Mouse (Mus musculus): ENCODE measurements around the gene Serpina9.

Gene Serpina9

GRCm38 (mm10) chr12:104013620-104014019 is at the start of gene Serpina9:
Gene Serpina9, minus strand, starts transcription at chr12:104013755.
- no peak for DNase-seq

DNA sequence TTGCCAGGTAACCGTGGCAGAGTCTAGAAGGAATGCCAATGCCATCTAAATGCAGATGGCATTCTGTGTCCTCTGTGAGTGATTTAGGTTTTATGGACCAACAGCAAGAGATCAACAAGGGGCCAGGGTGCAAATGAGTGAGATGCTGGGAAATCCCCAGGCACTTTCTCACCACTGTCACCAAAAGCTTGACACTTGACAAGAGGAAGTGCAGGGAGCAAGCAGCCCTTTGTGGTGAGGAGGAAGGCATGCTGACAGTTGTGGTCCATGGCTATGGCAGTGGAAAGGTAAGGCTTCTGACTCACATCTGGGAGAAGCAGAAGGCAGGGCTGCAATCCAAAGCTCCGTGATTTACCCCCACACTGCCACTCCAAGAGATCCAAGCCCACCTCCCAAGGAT is 48.3 kb upstream of the Serpina9 start:
- no peak for DNase-seq

GRCm38 (mm10) chr12:104060126-104060525 is 46.6 kb upstream of the Serpina9 start:
- no peak for DNase-seq

DNA sequence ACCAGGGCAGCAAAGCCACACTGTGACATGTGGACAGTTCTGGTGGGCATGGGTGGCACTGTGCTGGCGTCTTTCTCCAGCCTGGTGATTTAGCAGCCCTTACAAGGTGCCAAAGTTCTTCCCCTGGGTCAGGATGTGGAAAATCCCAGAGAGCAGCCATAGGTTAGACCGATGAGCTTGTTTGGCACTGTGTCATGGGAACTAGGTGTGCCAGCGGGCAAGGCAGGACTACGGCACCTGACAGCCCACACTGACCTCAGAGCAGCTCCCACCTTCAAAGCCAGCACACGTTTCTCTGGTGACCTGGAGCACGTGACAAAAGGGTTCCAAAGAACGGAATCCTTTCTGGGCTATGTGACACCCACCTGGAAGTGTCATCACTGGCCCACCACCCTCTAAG is 44.0 kb upstream of the Serpina9 start:
- no peak for DNase-seq

DNA sequence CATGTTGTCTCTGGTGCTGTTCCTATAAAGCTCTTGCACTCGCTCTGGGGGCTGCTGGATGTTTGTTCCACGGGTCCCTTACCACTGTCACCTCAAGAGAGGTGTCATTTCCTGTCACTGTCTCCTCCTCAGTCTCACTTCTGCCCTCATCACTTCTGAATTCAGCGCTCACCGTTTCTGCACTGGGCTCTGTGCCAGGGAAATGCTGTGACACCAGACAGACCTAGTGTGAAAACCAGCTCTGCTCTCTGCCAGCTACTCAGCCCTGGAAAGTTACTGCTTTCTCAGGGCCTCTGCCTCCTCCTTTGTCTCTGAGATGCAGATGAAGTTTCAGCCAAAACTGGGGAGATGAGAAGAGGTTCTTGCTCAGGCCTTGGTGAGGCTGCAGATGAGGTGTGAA is 43.5 kb upstream of the Serpina9 start:
- DNase-seq = peak; percentile 55

DNA sequence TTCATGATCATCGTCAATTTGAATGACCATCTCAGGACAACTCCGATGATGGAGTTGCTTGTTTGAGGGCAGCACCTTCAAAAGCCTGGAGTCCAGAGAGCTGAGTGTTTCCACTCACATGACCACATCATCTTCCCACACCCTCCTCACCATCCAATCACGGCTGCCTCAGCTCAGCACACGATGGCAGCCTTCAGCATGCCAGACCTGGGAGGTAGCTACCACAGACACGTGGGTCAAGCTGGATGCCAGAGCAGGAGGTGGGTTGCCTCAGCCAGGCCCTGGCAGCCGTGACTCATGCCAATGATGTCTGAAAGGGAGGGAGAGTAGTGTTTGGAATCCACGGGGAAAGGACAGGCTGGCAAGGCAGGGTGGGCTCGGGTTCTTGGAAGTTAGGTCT is 42.2 kb upstream of the Serpina9 start:
- DNase-seq = no peak

DNA sequence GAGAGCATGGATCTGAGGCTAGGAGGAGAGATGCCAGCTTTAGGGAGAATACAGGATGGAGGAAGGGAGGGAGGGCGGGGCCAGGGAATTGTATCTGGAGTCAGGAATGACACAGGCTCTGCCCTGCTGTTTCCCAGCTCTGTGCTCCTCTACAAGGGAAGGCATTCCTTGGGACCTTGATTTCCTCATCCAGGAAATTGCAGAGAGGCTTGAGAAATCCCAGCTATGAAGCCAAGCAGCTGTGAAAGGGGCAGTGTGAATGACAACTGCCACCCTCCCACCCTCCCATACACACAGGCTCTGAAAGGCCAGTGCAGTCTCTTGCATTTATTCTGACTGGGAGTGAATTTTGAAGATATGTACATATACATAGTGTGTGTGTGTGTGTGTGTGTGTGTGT is 40.4 kb upstream of the Serpina9 start:
- peak; percentile 66 for DNase-seq

DNA sequence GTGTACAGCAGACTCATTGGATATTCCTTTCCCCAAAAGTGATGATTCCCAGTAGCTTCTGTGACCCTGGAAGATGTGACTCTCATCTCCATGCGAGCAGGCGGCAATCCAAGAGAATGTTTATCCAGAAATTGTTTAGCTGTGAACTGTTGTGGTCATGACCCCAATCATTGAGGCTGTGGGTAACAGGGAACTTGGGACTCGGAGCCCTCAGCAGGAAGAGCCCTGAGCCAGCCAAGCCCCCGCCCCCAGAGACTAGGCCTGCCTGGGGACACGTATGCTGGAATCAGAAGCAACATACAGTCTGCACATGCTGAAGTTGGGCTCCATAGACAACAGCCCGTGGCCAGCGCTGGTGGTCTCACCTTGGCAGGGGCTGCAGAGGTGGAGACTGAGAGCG is 32.2 kb upstream of the Serpina9 start:
- DNase-seq = peak; percentile 68

- DNase-seq = no peak
Observed at GRCm38 (mm10) chr12:104044343-104044742, 30.8 kb upstream of the Serpina9 start, which contains the start of gene Serpina12. Gene Serpina12, minus strand, starts transcription at chr12:104044443.

GRCm38 (mm10) chr12:104042753-104043152 is 29.2 kb upstream of the Serpina9 start:
- DNase-seq = no peak

GRCm38 (mm10) chr12:104041401-104041800 is 27.8 kb upstream of the Serpina9 start:
- DNase-seq = peak; percentile 90

GRCm38 (mm10) chr12:104038181-104038580 is 24.6 kb upstream of the Serpina9 start:
- no peak for DNase-seq

- no peak for DNase-seq
Observed at GRCm38 (mm10) chr12:104033752-104034151, 20.2 kb upstream of the Serpina9 start.

DNA sequence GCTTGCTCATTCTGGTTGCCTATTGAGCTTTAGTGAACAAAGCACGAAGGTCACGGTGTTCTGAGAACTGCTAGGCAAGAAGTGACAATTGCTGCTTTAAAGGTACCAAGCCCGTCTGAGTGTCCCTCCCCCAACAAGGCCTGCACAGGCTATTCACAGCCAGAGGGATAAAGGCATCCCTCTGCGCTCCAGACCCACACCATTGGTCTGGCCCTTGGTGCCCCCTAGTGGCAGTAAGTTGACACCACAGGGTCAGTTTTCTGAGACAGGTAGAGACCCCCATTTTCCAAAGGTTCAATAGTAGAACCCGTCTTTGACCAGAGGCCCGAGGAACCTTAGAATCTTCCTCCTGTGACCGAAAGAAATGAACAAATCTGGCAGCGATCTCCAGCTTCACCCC is 16.4 kb upstream of the Serpina9 start:
- peak; percentile 32 for DNase-seq

- DNase-seq = no peak
Observed at GRCm38 (mm10) chr12:104015280-104015679, 1.7 kb upstream of the Serpina9 start.

DNA sequence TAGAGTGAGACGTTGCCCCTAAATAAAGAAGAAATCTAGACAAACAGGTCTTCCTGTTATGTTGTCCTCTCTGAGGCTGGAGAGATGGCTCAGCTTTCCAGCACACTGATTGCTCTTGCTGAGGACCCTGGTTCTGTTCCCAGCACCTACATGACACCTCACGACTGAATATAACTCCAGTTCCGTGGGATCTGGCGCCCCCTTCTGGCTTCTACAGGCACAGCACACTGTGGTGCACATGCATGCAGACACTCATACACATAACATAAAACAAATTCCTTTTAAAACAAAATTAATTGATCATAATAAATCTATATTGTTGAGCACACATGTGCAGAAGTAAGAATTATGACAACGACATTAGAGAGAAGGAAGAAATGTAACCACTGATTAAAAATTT is 8.9 kb downstream of the Serpina9 start:
- no peak for DNase-seq

GRCm38 (mm10) chr12:104003238-104003612 is 10.3 kb downstream of the Serpina9 start:
- DNase-seq = peak; percentile 24

DNA sequence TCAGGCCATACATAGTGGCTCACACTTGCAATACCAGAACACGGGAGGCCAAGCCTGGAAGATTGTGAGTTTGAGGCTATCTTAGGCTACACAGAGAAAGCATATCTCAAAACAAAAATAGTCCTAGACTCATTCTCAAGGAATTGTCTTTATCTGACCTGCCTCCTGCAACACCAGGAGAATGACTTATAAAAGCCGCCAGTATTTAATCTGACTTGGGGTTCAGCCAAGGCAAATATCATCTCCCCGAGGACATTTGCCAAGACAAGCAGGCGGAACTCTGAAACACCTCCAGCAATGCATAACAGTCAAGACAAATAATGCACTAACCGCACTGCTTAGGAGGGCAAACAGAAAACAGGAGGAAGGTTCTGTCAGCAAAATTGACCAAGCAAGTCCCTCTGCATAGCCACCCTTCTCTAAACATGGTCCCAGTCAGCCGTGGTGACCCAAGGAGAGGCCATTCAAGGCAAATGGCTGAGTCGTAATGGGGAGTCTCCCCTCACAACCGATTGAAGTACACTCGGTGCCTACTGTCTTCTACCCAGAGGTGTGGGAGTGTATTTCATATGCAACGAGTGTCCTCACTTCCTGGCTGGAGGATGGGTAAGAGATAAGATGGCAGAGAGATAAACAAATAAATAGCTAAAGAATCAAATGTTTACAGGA is 10.9 kb downstream of the Serpina9 start:
- DNase-seq = peak; percentile 75

- no peak for DNase-seq
Observed at GRCm38 (mm10) chr12:104000594-104000993, 13.0 kb downstream of the Serpina9 start.

GRCm38 (mm10) chr12:103999611-104000010 is 13.9 kb downstream of the Serpina9 start:
- DNase-seq = no peak

- DNase-seq = peak; percentile 20
Observed at GRCm38 (mm10) chr12:103996513-103996912, 17.0 kb downstream of the Serpina9 start.

DNA sequence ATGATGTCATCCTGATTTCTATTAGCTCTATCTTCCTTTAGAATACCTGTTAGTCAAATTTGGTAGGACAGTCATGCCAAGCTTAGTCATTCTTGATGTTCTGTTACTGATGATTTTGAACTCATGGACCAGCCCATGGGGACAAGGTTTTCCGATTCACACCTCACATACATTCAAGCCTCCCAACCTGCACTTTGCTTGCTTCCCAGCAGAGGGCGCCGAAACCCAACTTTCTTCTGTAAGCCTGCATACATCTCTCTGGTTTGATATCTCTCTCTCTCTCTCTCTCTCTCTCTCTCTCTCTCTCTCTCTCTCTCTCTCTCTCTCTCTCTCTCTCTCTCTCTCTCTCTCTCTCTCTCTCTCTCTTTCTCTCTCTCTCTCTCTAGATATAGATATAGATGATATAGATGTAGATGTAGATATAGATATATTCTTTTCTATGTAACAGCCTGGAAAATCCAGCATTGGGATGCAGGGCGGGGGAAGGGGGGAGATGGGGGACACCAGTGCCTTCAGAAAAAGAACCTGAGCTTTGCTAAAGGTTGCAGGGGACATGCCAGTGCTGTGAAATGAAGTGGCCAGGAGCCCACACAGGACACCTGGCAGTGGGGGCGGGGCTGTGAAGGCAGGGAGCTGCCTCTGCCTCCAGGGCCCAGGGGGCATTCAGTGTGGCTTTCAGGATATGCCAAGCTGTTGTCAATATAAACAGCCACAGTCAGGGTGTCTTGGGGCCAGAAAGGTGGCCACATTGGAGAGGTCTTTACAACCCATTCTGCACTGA is 18.1 kb downstream of the Serpina9 start:
- peak; percentile 78 for DNase-seq

DNA sequence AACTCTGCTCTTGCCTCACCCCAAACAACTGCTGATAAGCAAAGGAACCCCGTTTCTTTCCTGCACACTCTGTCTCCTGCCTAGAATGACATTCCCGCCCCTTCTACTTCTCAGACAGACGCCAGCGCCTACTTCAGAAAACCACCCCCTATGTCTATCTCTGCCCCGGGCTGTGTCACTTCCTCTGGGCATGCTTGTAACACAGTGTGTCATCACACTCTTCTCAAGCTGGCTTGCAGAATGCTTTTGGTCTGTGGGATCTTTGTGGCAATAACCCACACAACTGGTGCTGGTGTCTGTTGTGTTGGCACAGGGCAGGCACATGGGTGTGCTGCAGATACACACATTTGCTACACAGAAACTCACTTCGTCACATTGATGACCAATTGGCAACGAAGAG is 20.6 kb downstream of the Serpina9 start:
- DNase-seq = peak; percentile 15

DNA sequence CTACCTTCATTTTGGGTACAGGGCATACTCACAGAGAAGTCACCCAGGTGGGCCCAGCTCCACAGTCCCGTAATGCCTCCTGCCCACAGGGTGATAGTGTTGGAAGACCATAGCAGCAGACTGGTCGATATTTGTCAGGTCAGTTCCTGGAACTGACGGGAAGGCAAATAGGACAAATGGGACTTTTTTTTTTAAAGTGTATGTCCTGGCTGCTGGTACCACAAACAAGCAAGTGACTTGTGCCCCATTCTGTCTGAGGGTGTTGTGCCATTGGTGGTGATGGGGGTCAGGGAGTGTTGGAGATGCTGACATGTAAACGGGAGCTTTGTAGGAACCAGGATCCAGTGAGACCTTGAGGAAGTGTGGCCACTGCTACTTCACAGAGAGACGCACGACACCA is 23.7 kb downstream of the Serpina9 start, which contains the start of gene Serpina11:
Gene Serpina11 (minus strand): TSS at position 101 of the 400 bp plus-strand sequence.
- no peak for DNase-seq

- DNase-seq = no peak
Observed at GRCm38 (mm10) chr12:103989514-103989767, 24.1 kb downstream of the Serpina9 start.
